Mouse (Mus musculus): ENCODE data around the gene Cetn4.

The Cetn4 gene

GRCm38 (mm10) chr3:37312370-37312941 lies at the start of gene Cetn4, which contains the start of gene Bbs12:
TSS of gene Cetn4 (minus strand) at chr3:37312708.
TSS of gene Bbs12 (plus strand) at chr3:37312554.
- in situ Hi-C loops (cut with MboI; ENCODE audit: low pct_unique_long_range_greater_than_20kb in 1 of 2, low sequenced_read_pairs in 2 of 2, unreplicated experiment in 1 of 2): no loop called here

DNA sequence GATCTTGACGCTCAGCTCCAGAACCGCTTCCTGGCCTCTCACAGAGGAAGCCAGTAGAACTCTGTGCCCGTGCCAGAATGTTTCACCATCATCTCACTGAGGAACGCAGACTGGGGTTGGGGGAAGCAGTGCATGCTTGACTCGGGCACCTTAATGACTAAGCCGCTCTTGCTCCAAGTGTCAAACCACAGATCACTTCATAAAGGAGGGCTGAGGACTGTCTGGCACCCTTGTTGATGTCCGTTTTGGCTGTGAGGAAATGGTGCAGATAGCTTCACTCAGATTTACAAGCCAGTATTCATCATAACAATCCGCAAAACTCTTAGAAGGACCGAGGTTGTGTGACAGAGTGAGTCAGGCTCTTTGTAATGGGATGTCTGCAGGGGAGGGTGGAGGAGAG lies 48.2 kb upstream of the Cetn4 start:
- in situ Hi-C loops (cut with MboI; ENCODE audit: low pct_unique_long_range_greater_than_20kb in 1 of 2, low sequenced_read_pairs in 2 of 2, unreplicated experiment in 1 of 2): no loop called here

GRCm38 (mm10) chr3:37354737-37355136 lies 42.2 kb upstream of the Cetn4 start:
- in situ Hi-C loops (cut with MboI; ENCODE audit: low pct_unique_long_range_greater_than_20kb in 1 of 2, low sequenced_read_pairs in 2 of 2, unreplicated experiment in 1 of 2): no loop called here

- in situ Hi-C loops (cut with MboI; ENCODE audit: low pct_unique_long_range_greater_than_20kb in 1 of 2, low sequenced_read_pairs in 2 of 2, unreplicated experiment in 1 of 2): no loop called here
These were observed 41.5 kb upstream of the Cetn4 start for GRCm38 (mm10) chr3:37353951-37354481.

DNA sequence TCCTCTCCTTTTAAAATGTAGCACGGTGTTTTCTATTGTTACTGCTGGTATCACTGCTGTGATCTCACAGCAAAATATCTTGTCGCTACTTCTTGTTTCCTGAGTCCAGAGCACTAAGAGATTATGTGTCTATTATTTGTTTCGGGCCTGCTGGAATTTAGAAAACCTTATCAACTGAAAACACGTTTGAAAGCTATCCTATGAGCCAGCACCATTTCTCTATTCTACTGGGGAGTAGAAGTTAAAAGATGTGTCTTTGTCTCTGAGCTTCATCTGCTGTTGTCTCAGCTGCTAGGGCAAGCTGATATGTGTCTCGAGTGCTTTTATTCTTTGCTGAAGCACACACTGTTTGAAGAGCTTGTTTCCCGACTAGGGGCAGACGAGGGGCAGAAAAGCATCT lies 37.9 kb upstream of the Cetn4 start:
- in situ Hi-C loops (cut with MboI; ENCODE audit: low pct_unique_long_range_greater_than_20kb in 1 of 2, low sequenced_read_pairs in 2 of 2, unreplicated experiment in 1 of 2): no loop called here

DNA sequence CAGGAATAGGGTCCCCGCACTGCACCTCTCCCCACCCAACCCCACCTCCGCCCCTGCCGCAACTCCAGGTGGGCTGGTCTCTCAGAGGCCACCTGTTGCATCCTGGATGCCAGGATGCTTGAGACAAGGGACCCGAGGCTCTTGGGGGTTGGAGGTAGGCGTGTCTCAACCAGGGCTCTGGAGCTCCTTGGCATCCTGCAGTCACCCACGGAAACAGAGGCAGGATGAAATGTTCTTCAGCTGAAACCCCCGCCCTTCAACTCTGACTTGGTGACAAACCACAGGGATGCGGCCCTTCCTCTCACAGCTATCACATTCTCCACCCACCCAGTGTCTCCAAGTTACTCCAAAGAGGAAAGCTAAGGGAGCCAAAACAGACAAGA lies 36.6 kb upstream of the Cetn4 start:
- in situ Hi-C loops (cut with MboI; ENCODE audit: low pct_unique_long_range_greater_than_20kb in 1 of 2, low sequenced_read_pairs in 2 of 2, unreplicated experiment in 1 of 2): no loop called here

DNA sequence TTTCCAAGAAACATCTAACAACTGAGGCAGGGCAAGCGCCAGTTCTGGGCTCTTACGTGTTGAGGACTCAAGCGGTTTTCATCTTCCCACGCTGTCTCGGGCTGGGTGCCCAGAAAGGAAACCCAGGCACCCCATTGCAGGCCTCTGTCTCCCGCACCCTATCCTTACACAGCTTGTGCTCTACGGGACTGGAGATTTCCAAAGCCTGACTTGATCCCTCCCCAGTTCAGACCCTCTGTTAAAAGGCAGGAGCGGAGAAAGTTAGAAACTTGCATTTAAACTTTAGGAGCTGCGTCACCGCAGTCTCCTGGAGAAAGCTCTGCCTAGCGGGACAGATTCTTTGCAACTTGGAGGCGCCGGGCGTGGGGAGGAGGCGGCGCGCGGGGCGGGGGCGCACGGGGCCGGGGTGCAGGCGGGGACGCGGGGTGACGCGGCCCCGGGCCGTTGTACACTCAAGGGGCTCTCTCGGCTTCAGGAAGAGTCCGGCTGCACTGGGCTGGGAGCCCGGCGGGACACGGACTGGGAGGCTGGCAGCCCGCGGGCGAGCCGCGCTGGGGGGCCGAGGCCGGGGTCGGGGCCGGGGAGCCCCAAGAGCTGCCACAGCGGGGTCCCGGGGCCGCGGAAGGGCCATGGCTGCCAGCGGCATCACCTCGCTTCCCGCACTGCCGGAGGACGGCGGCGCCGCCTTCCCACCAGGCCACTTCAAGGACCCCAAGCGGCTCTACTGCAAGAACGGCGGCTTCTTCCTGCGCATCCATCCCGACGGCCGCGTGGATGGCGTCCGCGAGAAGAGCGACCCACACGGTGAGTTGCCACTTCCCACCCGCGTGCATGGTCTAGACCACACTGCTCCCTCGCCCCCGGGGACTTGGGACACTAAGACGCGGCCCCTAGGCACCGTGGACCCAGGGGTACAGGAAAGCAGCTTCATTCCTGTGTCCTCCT lies 36.0 kb upstream of the Cetn4 start, which contains the start of gene Fgf2:
TSS of gene Fgf2 (plus strand) at position 126 of the 945 bp plus-strand sequence.
- in situ Hi-C loops (cut with MboI; ENCODE audit: low pct_unique_long_range_greater_than_20kb in 1 of 2, low sequenced_read_pairs in 2 of 2, unreplicated experiment in 1 of 2): no loop called here

DNA sequence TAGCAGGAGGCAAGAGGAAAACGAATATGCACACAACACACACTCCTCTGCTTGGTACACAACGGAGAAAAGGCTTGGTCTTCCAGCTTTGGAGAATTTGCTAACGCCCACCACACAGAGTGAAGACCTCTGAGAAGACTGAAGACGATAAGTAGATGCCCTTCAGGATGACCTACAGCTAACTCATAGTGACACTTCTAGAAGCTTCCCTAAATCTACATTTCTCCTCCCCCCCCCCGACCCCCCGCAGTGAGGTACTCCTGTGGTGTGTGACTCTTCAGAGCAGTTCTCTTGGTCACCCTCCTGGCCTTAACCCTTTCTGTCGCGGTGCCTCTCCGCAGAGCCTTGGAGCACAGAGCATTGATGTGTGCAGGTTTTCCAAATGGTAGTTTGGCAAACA lies 35.2 kb upstream of the Cetn4 start:
- in situ Hi-C loops (cut with MboI; ENCODE audit: low pct_unique_long_range_greater_than_20kb in 1 of 2, low sequenced_read_pairs in 2 of 2, unreplicated experiment in 1 of 2): no loop called here

DNA sequence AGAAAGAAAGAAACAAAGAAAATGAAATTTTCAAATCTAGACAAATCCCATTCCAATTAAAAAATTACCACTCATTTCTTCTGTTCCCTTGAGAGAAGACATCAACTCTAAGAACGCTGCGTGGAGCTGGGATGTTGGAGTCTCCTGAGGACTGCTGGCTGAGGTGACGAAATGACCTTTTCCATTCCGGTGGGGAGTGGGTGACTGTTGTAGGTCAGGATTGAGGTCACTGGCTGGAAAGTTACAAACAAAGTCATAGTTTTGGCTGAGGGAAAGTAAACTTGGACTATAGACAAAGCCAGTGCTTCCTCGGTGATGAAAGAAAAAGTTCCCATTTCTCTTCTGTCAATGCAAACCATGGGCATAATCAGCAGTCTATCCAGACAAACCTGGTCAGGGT lies 30.3 kb upstream of the Cetn4 start:
- in situ Hi-C loops (cut with MboI; ENCODE audit: low pct_unique_long_range_greater_than_20kb in 1 of 2, low sequenced_read_pairs in 2 of 2, unreplicated experiment in 1 of 2): no loop called here

DNA sequence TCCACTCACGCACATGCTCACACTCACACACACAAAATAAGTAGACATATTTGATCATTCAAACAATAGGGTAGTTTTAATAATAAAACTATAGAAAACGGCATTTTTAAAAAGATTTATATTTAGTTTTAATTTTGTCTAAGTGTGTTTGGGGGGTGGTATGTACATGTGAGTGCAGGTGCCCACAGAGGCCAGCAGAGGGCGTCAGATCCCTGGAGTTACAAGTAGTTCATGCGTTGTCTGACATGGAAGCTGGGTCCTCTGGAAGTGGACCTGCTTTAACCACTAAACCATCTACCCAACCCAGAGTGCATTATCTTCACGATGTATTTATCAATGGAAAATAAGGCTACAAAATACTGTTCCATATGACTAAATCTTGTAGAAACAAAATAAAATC lies 28.6 kb upstream of the Cetn4 start:
- in situ Hi-C loops (cut with MboI; ENCODE audit: low pct_unique_long_range_greater_than_20kb in 1 of 2, low sequenced_read_pairs in 2 of 2, unreplicated experiment in 1 of 2): no loop called here

DNA sequence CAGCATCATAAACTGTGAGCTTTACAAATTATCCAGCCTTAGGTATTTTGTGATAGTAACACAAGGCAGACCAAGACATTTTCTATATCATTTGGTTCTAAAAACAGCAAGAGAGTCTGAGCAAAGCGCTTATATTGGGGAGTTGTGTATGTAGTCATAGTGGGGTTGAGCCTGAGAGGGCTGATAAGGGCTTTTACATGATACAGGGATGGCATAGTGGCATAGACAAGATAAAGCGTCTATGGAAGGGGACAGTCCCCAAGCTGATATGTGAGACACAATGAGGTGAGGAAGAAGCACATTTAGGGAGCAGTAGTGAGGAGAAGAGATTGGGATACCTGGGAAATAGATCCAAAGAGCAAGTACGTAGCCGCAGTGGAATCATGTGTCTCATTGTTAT lies 21.5 kb upstream of the Cetn4 start:
- in situ Hi-C loops (cut with MboI; ENCODE audit: low pct_unique_long_range_greater_than_20kb in 1 of 2, low sequenced_read_pairs in 2 of 2, unreplicated experiment in 1 of 2): loop anchor here in 1 of 2 experiments (10.0 kb wide), 1 partner anchor 81 kb away; the partner anchor contains the start of gene Spata5

DNA sequence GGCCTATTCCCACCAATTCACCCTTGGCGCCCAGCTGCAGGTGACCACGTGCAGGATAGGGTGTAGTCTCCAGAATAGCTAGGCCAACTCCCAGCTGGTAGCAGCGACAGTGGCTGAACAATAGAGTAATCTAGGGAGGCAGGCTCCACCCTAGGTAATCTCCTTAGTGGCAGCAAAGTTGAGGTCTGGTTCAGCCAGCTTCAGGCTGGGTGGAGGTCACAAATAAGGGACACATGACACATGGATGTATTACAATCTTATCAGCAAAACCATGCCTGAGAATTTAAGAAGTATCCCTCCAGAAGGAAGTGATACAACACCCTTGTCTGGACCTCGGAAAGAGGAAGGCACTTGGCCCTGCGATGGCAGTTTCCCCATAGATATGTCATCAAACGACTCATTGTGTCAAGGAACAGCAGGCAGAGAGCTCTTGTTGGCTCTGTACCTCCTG lies 19.5 kb upstream of the Cetn4 start:
- in situ Hi-C loops (cut with MboI; ENCODE audit: low pct_unique_long_range_greater_than_20kb in 1 of 2, low sequenced_read_pairs in 2 of 2, unreplicated experiment in 1 of 2): loop anchor here in 1 of 2 experiments (10.0 kb wide), 1 partner anchor 83 kb away; the partner anchor contains the start of gene Spata5

GRCm38 (mm10) chr3:37329963-37330362 lies 17.5 kb upstream of the Cetn4 start:
- in situ Hi-C loops (cut with MboI; ENCODE audit: low pct_unique_long_range_greater_than_20kb in 1 of 2, low sequenced_read_pairs in 2 of 2, unreplicated experiment in 1 of 2): loop anchor here in 1 of 2 experiments (10.0 kb wide), 1 partner anchor 85 kb away; the partner anchor contains the start of gene Spata5

DNA sequence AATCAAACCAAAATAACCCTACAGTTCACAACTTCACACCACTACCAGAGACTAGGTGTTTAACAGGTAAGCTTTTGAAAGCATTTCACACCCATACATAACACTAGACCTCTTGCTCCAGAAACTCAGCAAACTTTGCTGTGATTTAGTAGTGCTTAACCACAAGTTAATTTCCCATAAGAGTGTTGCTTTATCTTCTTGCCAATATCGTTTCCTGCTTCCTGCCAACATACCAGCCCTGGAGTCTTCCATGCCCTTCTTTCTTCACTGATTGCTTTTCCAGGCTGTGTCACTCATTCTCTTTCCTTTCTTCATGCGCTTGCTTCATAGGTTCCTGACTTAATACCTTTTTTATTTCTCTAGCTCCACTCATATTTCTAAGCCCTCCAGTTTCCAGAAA lies 16.0 kb upstream of the Cetn4 start:
- in situ Hi-C loops (cut with MboI; ENCODE audit: low pct_unique_long_range_greater_than_20kb in 1 of 2, low sequenced_read_pairs in 2 of 2, unreplicated experiment in 1 of 2): no loop called here

DNA sequence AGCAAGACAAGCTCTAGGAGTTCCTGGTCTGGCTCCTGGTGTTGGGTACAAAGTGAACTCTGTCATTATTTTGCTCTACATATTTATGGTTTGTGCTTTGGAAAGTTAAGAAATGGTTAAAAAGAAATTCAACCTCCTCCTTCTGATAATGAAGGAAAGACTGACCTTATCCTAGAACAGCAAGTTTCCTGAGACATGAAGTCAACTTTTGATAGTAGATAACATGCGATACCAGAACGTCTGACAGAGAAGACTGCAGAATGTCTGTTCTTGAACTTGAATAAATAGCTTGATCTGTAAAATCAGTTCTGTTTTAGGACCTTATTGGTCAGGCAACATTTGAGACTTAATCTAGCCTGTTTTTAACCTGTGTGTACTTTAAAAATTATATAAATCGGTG lies 14.1 kb upstream of the Cetn4 start:
- in situ Hi-C loops (cut with MboI; ENCODE audit: low pct_unique_long_range_greater_than_20kb in 1 of 2, low sequenced_read_pairs in 2 of 2, unreplicated experiment in 1 of 2): no loop called here

GRCm38 (mm10) chr3:37325317-37326112 lies 13.0 kb upstream of the Cetn4 start:
- in situ Hi-C loops (cut with MboI; ENCODE audit: low pct_unique_long_range_greater_than_20kb in 1 of 2, low sequenced_read_pairs in 2 of 2, unreplicated experiment in 1 of 2): no loop called here

- in situ Hi-C loops (cut with MboI; ENCODE audit: low pct_unique_long_range_greater_than_20kb in 1 of 2, low sequenced_read_pairs in 2 of 2, unreplicated experiment in 1 of 2): no loop called here
These were observed 11.8 kb upstream of the Cetn4 start for GRCm38 (mm10) chr3:37324310-37324709.

- in situ Hi-C loops (cut with MboI; ENCODE audit: low pct_unique_long_range_greater_than_20kb in 1 of 2, low sequenced_read_pairs in 2 of 2, unreplicated experiment in 1 of 2): no loop called here
These were observed 3.7 kb upstream of the Cetn4 start for GRCm38 (mm10) chr3:37316233-37316632.

All from mouse embryonic stem cell (cell line).